Mouse (Mus musculus): ENCODE results near the gene Pak6.

DNA sequence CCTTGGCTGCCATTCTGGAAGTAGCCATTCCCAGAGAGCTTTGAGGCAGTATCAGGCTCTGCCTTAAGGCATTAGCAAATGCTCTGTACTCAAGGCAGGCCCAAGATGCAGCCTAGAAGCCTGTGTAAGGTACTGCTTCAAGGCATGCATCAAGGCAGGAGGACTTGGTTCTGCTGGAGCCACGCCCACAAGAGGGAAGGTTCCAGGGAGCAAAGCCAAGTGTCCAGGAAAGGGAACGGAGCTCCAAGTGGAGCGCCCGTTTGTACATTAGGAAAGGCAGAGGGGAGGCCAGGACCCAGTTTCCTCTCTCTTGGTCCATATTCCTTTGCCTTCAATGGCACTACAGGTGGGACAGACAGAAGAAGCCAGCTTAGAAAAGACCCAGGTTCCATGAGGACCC is 45.4 kb downstream of the Pak6 start:
- no peak for TF ChIP-seq POLR2A (IDR thresholded peaks at IDR 0.05; ENCODE audit: insufficient read depth, low read length)
- TF ChIP-seq CTCF (IDR thresholded peaks at IDR 0.05; ENCODE audit: low read depth, low read length): no peak
- no peak for TF ChIP-seq EP300 (IDR thresholded peaks at IDR 0.05; ENCODE audit: insufficient read depth, low read depth, low read length)

Measured in ES-Bruce4 (cell line).